Mouse (Mus musculus) adrenal gland, adult 18-20 months (tissue): ENCODE results near the gene Zfp629. TPM values are rescaled to one million over a fixed set of nuclear protein-coding genes. Genes with fewer than 3 reads are reported as not detected.
A peak's percentile ranks its signal among the peaks of the same experiment; 100 is the strongest.

Experiments
- DNase-seq, 2 experiments: peaks; one replicate each; pipeline ENCODE4 v3.0.0; 2021 to 2022; ENCODE audit warnings: low spot score in 2 of 2
- total RNA-seq, 2 experiments: library from RNA; stranded (reverse); gene quantifications; 1 replicate in 1 of 2; 2 replicates in 1 of 2; pipeline ENCODE4 v1.2.3; 2021

Zfp629 gene
- total RNA-seq, 2 experiments from 2014 or later: 16.4 to 16.5 TPM

DNA sequence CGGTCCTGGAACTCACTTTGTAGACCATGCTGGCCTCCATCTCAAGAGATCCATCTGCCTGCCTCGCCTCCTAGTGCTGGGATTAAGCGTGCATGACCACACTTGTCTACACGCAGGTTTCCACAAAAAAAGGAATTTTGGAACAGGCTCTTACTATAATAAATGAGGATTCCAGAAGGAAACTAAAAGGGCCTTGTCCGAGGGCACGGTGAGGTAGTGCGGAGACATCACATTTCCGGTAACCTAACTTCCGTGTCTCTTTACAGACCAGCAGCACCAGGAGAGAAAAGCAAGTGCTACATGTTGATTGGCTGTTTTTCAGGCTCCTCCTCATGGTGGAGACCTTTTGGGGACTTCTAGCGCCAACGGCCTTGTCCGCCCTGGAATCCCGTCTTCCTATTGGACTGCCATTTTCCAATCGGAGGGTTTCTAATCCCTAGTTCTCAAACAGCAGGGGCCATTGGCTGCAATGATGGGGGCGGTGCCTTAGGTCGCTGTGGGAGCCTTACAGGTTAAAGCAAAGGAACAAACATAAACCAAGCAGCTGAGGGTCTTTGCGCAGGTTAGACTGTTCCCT, 42.6 kb downstream of the Zfp629 start, which contains the start of gene Phkg2:
TSS of gene Phkg2 (plus strand) at position 446 of the 577 bp plus-strand sequence.
- DNase-seq: peak; percentile 71 to 77

DNA sequence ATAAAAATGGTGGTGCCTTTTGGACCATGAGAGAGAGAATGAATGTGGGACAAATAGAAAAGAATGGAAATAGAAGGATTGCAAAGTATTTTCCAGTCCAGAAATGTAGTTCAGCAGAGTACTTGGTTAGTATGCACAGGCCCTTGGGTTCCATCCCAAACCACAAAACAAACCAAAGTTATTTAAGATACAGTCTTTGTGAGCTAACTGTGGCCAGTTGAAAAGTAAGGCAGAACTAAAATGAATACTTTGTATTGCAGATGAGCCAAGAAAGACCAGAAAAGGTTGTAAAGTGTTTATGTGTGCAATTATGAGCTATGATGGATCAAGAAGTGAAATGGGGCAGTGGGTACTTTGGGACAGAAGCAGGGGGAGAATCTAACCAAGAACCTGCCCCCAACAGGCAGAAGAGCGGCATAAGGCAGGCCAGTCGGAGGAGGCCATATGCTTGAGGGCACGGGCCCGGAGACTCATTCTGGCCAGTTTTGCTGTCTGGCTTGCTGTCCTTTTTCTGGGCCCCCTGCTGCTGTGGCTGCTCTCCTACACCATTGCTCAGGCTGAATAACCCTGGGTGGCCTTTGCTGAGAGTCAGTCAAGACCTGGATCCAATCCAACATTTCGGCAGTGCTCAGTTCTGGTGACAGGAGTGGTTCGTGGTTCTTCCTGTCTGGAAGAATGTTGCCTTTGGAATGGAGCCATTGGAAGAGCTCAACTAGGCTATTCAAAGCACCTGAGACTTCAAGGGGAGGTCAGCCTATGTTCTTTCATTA, 51.0 kb downstream of the Zfp629 start:
- no peak for DNase-seq

GRCm38 (mm10) chr7:127561340-127561858, 54.2 kb downstream of the Zfp629 start, which contains the start of gene Tmem265:
TSS of gene Tmem265 (plus strand) at chr7:127561390.
- no peak for DNase-seq

DNA sequence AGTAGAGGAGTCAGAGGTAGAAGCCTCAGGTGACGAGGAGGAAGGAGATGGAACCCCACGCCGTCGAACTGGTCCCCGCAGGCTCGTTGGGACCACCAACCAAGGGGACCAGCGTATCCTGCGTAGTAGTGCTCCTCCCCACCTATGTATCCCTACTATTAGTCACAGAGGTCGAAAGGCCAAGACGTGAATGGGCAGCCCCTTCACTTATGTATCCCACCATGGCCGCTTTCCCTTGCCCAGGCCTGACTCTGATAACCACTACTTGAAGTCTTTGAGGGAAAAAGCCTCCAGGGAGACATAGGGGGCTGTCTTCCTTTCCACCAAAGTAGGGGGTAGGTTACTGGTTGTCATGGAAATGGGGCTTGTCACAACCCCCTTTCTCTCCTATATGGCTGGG, 55.0 kb downstream of the Zfp629 start:
- DNase-seq: no peak

Other genes starting within 250 kb of the Zfp629 start
- 10 to 100 TPM; 10.4 to 13.0 TPM for gene Zfp747, start 239.7 kb downstream of the Zfp629 start, total RNA-seq
- gene 9130019O22Rik, start 228.6 kb downstream of the Zfp629 start, total RNA-seq: 1 to 10 TPM; 4.1 to 5.0 TPM
- 1 to 10 TPM; 8.2 to 8.4 TPM for gene E430018J23Rik, start 222.2 kb downstream of the Zfp629 start, total RNA-seq
- 1 to 10 TPM; 6.6 to 6.9 TPM for gene Zfp764, start 209.0 kb downstream of the Zfp629 start, total RNA-seq
- gene Zfp688, start 193.7 kb downstream of the Zfp629 start, total RNA-seq: 10 to 100 TPM in 1 of 2 experiments, 1 to 10 TPM in 1; 9.9 to 11.4 TPM
- 1 to 10 TPM; 3.9 to 4.1 TPM for gene Zfp689, start 166.6 kb downstream of the Zfp629 start, total RNA-seq
- 10 to 100 TPM; 42.7 to 56.1 TPM for gene Prr14, start 156.2 kb downstream of the Zfp629 start, total RNA-seq
- gene Fbrs, start 136.6 kb downstream of the Zfp629 start, total RNA-seq: 10 to 100 TPM; 67.2 to 81.1 TPM
- gene Srcap, start 103.8 kb downstream of the Zfp629 start, total RNA-seq: 10 to 100 TPM; 71.7 to 78.8 TPM
- gene Gm42715, start 96.2 kb downstream of the Zfp629 start, total RNA-seq: 10 to 100 TPM; 18.3 to 21.1 TPM
- not detected for gene Tmem265, start 54.4 kb downstream of the Zfp629 start, total RNA-seq
- 10 to 100 TPM; 37.1 to 38.0 TPM for gene Phkg2, start 42.5 kb downstream of the Zfp629 start, total RNA-seq
- 1 to 10 TPM; 8.4 to 8.5 TPM for gene Ccdc189, start 27.2 kb downstream of the Zfp629 start, total RNA-seq
- gene Rnf40, start 27.0 kb downstream of the Zfp629 start, total RNA-seq: 10 to 100 TPM; 54.1 to 64.1 TPM
- 10 to 100 TPM; 53.4 to 88.2 TPM for gene Bcl7c, start 93.1 kb upstream of the Zfp629 start, total RNA-seq
- 1 to 10 TPM; 3.3 to 4.8 TPM for gene Ctf1, start 96.9 kb upstream of the Zfp629 start, total RNA-seq
- not detected for gene Ctf2, start 116.4 kb upstream of the Zfp629 start, total RNA-seq
- 10 to 100 TPM; 10.7 to 14.4 TPM for gene Fbxl19, start 128.7 kb upstream of the Zfp629 start, total RNA-seq
- gene Orai3, start 154.0 kb upstream of the Zfp629 start, total RNA-seq: 10 to 100 TPM; 28.5 to 30.7 TPM
- gene Setd1a, start 160.9 kb upstream of the Zfp629 start, total RNA-seq: 10 to 100 TPM; 30.3 to 40.4 TPM
- gene Gm49388, start 169.8 kb upstream of the Zfp629 start, total RNA-seq: 1 to 10 TPM; 2.4 to 3.0 TPM
- 10 to 100 TPM; 31.5 to 40.4 TPM for gene Hsd3b7, start 184.8 kb upstream of the Zfp629 start, total RNA-seq
- 100 to 1,000 TPM in 1 of 2 experiments, 10 to 100 TPM in 1; 99.2 to 104 TPM for gene Stx4a, start 208.5 kb upstream of the Zfp629 start, total RNA-seq
- gene Stx1b, start 208.8 kb upstream of the Zfp629 start, total RNA-seq: 1 to 10 TPM; 4.2 to 5.6 TPM